8 mouse cellular contexts compared by ENCODE assay signal in the genomic region with DNA sequence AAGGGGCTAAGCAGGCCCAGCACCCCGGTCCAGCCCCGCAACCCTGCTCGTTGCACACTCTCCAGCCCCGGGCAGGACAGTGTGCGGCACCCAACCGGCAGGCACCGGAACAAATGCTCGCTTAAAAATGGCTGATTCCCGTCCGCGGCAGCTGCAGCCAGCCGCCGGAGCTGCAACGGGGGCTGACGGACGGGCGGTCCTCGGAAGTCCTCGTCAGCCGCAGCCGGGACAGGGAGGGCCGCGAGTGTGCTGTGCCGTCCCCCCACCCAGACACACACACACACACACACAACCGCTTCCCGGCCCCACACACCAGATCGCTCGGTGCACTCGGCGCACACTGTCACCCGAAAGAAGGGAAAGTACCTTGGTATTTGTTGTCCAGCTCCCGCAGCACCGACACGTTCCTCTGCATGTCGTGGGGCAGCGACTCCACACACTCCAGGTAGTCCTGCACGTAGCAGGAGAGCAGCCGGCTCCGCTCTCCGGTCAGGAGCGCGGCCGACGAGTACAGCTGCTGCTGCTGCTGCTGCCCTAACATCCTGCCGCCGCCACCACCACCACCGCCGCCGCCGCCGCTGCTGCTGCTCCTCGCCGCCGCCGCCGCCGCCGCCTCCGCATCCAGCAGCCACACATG. TPM values are rescaled to one million over a fixed set of nuclear protein-coding genes. Genes with fewer than 3 reads are reported as not detected.
DNase-seq lines count a peak whose midpoint lies in the region; ATAC-seq and TF ChIP-seq lines count a peak whose summit lies in the region.

No protein-coding gene starts in this region.

- peak; percentile 15 for ATAC-seq in embryonic facial prominence, embryonic 11.5 days (replicated peaks; ENCODE audit: insufficient number of reproducible peaks, low FRiP score, low TSS enrichment, low read depth)
- ATAC-seq in intestine, embryonic 14.5 days (replicated peaks; ENCODE audit: low FRiP score, low TSS enrichment, low read depth): peak; percentile 38

- H3K9me3 ChIP-seq in embryonic facial prominence, embryonic 11.5 days (replicated peaks; ENCODE audit: control insufficient read depth, low read length): no peaks in the 10 kb centered on the region
- H3K9me3 ChIP-seq in intestine, embryonic 14.5 days (ENCODE audit: control insufficient read depth, low read length): no peaks in the 10 kb centered on the region

- no peak for TF ChIP-seq CTCF in layer of hippocampus, adult 2 months (conservative IDR thresholded peaks at IDR 0.05)

- H3K9ac ChIP-seq in embryonic facial prominence, embryonic 11.5 days (replicated peaks; ENCODE audit: low read length): peak overlapping the region; percentile 81
- peak overlapping the region; percentile 81 for H3K9ac ChIP-seq in intestine, embryonic 14.5 days (ENCODE audit: low read length)

- H3K27me3 ChIP-seq in embryonic facial prominence, embryonic 11.5 days (ENCODE audit: control insufficient read depth, insufficient read depth, low read length): no peaks in the 10 kb centered on the region
- no peaks in the 10 kb centered on the region for H3K27me3 ChIP-seq in intestine, embryonic 14.5 days (replicated peaks; ENCODE audit: control insufficient read depth, insufficient read depth, low read length)

- H3K4me1 ChIP-seq in embryonic facial prominence, embryonic 11.5 days (ENCODE audit: control insufficient read depth, insufficient read depth, low read length): no peaks in the 10 kb centered on the region
- H3K4me1 ChIP-seq in intestine, embryonic 14.5 days (replicated peaks; ENCODE audit: control insufficient read depth, insufficient read depth, low read length): peaks cover 12% of the 10 kb centered on the region

- H3K4me3 ChIP-seq in layer of hippocampus, adult 2 months: peak overlapping the region; percentile 90
- peak overlapping the region; percentile 93 for H3K4me3 ChIP-seq in embryonic facial prominence, embryonic 11.5 days (ENCODE audit: low read depth, low read length)
- H3K4me3 ChIP-seq in intestine, embryonic 14.5 days (ENCODE audit: low read depth, low read length): peak overlapping the region; percentile 94

- under 1% methylated on average over 47 of the region's 59 CpGs for WGBS in embryonic facial prominence, embryonic 11.5 days
- WGBS in intestine, embryonic 14.5 days: under 1% methylated on average over 50 of the region's 59 CpGs

- peak overlapping the region; percentile 98 for H3K27ac ChIP-seq in layer of hippocampus, adult 2 months
- peak overlapping the region; percentile 72 for H3K27ac ChIP-seq in embryonic facial prominence, embryonic 11.5 days (replicated peaks; ENCODE audit: low read depth, low read length)
- peak overlapping the region; percentile 97 for H3K27ac ChIP-seq in intestine, embryonic 14.5 days (ENCODE audit: low read depth)

- H3K4me2 ChIP-seq in embryonic facial prominence, embryonic 11.5 days (ENCODE audit: low read depth, low read length): peak overlapping the region; percentile 71
- H3K4me2 ChIP-seq in intestine, embryonic 14.5 days (ENCODE audit: low read length): peak overlapping the region; percentile 58

- no peaks in the 10 kb centered on the region for H3K36me3 ChIP-seq in embryonic facial prominence, embryonic 11.5 days (replicated peaks; ENCODE audit: control insufficient read depth, insufficient read depth, low read depth, low read length)
- no peaks in the 10 kb centered on the region for H3K36me3 ChIP-seq in intestine, embryonic 14.5 days (ENCODE audit: control insufficient read depth, insufficient read depth, low read length)

- DNase-seq in layer of hippocampus, adult 2 months (ENCODE audit: low spot score in 2 of 2): peak in 1 of 2 experiments; percentile 34
- DNase-seq in layer of hippocampus, postnatal 25 days (ENCODE audit: extremely low spot score in 1 of 2, low spot score in 1 of 2): no peak
- peak; percentile 35 for DNase-seq in ES-CJ7 (ENCODE audit: low read depth, low spot score)
- no peak for DNase-seq in embryonic facial prominence, embryonic 11.5 days (ENCODE audit: low spot score)
- DNase-seq in intestine, embryonic 14.5 days (ENCODE audit: low spot score): no peak
- DNase-seq in naive thymus-derived CD4-positive, alpha-beta T cell, adult 2 months (ENCODE audit: low read depth): peak; percentile 66
- no peak for DNase-seq in Muller cell, postnatal 12 days (ENCODE audit: inconsistent ontology term)
- no peak for DNase-seq in cerebellum, adult 8-10 months

RNA-seq across cellular contexts. Expression of gene Ing2, which starts 1.1 kb away (rescaled TPM):
- 10 to 100 TPM; 36.1 to 36.8 TPM for total RNA-seq in layer of hippocampus, adult 2 months (2021)
- total RNA-seq in layer of hippocampus, postnatal 25 days (2021): 10 to 100 TPM; 33.7 to 37.4 TPM
- polyA plus RNA-seq in embryonic facial prominence, embryonic 11.5 days (2014; fragmentation: Nextera tagmentation; extraction: Ambion mirVana): 14.3 and 14.4 TPM in 2 replicates
- 11.5 and 14.3 TPM in 2 replicates for polyA plus RNA-seq in intestine, embryonic 14.5 days (2014; fragmentation: Nextera tagmentation; extraction: Ambion mirVana)

RNA-seq across cellular contexts. Expression of gene Cdkn2aip, which starts 39.5 kb away (rescaled TPM):
- 10 to 100 TPM; 14.3 to 17.2 TPM for total RNA-seq in layer of hippocampus, adult 2 months (2021)
- total RNA-seq in layer of hippocampus, postnatal 25 days (2021): 10 to 100 TPM; 15.1 to 16.5 TPM
- polyA plus RNA-seq in embryonic facial prominence, embryonic 11.5 days (2014; fragmentation: Nextera tagmentation; extraction: Ambion mirVana): 38.2 and 38.6 TPM in 2 replicates
- polyA plus RNA-seq in intestine, embryonic 14.5 days (2014; fragmentation: Nextera tagmentation; extraction: Ambion mirVana): 22.8 and 23.8 TPM in 2 replicates

Comparison
In these comparisons a context has a peak if more than half of its experiments do, and no peak if none do; other contexts are left out.
1. DNase-seq: peak in ES-CJ7 (single experiment) and naive thymus-derived CD4-positive, alpha-beta T cell, adult 2 months (single experiment); none in layer of hippocampus, postnatal 25 days (0 of 2), embryonic facial prominence, embryonic 11.5 days (single experiment), intestine, embryonic 14.5 days (single experiment), Muller cell, postnatal 12 days (single experiment) and cerebellum, adult 8-10 months (single experiment).
2. Peak in every context shown above with its lines, with median percentiles within 50 percentile points of each other: H3K27ac ChIP-seq and H3K4me3 ChIP-seq.